Comparison of ENCODE assay signal across 17 mouse cellular contexts in genomic region chr9:78104973-78105372, GRCm38 (mm10). TPM values are rescaled to one million over a fixed set of nuclear protein-coding genes. Genes with fewer than 3 reads are reported as not detected.
A peak's percentile ranks its signal among the peaks of the same experiment; 100 is the strongest.
DNase-seq lines count a peak whose midpoint lies in the region; ATAC-seq and TF ChIP-seq lines count a peak whose summit lies in the region.
"Had no signal": no experiment of that assay in that cellular context is flagged by ENCODE, and none has a peak within 500 bp of the region (broad histone marks: within the 10 kb centered on the region; RNA-seq: fewer than 3 reads in every experiment).

No protein-coding gene starts in this region.

- DNase-seq in lung, embryonic 14.5 days, result no peak
- DNase-seq in lung, postnatal 10 days, result no peak
- peak; percentile 47 to 62 for DNase-seq in adrenal gland, postnatal 36 days
- DNase-seq in liver, result peak; percentile 60
- DNase-seq in embryo, embryonic 11 days, result no peak
- no peak for DNase-seq in urinary bladder, adult 2 months (ENCODE audit: low spot score)
- DNase-seq: cerebellum, adult 11 months; forebrain, postnatal 0 days; thymus, adult 2 months had no signal

- peaks cover 32% of the 10 kb centered on the region for H3K36me3 ChIP-seq in lung, embryonic 14.5 days (ENCODE audit: insufficient read depth)

- TF ChIP-seq CTCF in lung, embryonic 14.5 days (IDR thresholded peaks at IDR 0.05; ENCODE audit: low read depth), result no peak

- H3K27ac ChIP-seq in lung, embryonic 14.5 days (ENCODE audit: low read depth), result no peak overlapping the region
- H3K27ac ChIP-seq: hindbrain, embryonic 13.5 days had no signal

- 0 out of 2 replicates have a peak, but pooled peaks cover 5% of the 10 kb centered on the region for H3K4me1 ChIP-seq in lung, embryonic 14.5 days (ENCODE audit: insufficient read depth)

- no peak overlapping the region for H3K9ac ChIP-seq in lung, embryonic 14.5 days
- H3K9ac ChIP-seq: forebrain, postnatal 0 days; hindbrain, embryonic 13.5 days had no signal

- WGBS in lung, embryonic 14.5 days, result 79% methylated on average over 6 of the region's 6 CpGs

- H3K27me3 ChIP-seq in lung, embryonic 14.5 days (ENCODE audit: insufficient read depth, low read length), result no peaks in the 10 kb centered on the region
- H3K27me3 ChIP-seq: hindbrain, embryonic 13.5 days had no signal

- H3K4me3 ChIP-seq in lung, embryonic 14.5 days (ENCODE audit: low read depth, low read length), result no peak overlapping the region
- H3K4me3 ChIP-seq: hindbrain, embryonic 13.5 days had no signal

- H3K4me2 ChIP-seq in lung, embryonic 14.5 days, result peak overlapping the region; percentile 3; the same call in 1 of the 2 replicates
- H3K4me2 ChIP-seq: hindbrain, embryonic 13.5 days had no signal

- ATAC-seq in lung, embryonic 14.5 days (ENCODE audit: insufficient read depth), result no peak
- ATAC-seq in megakaryocyte-erythroid progenitor cell, adult 5-6 weeks (replicated peaks; ENCODE audit: low FRiP score, low TSS enrichment, poor library complexity, severe bottlenecking), result peak; percentile 36; the same call in 1 of the 2 replicates
- ATAC-seq: forebrain, postnatal 0 days had no signal

- no peaks in the 10 kb centered on the region for H3K9me3 ChIP-seq in lung, embryonic 14.5 days (ENCODE audit: low read depth, low read length)
- H3K9me3 ChIP-seq: hindbrain, embryonic 13.5 days had no signal

RNA-seq across cellular contexts. Expression of gene Fbxo9, which starts 3.9 kb away (rescaled TPM):
- 40.5 and 41.8 TPM in 2 replicates for polyA plus RNA-seq in lung, embryonic 14.5 days (2014; fragmentation: Nextera tagmentation; extraction: Ambion mirVana)
- 100 to 1,000 TPM in 1 of 2 experiments, 10 to 100 TPM in 1; 77.1 to 101 TPM for total RNA-seq in adrenal gland, postnatal 36 days (2021)
- 72.9 and 109 TPM in 2 replicates for total RNA-seq in megakaryocyte-erythroid progenitor cell, adult 5-6 weeks (2014; fragmentation: Nextera tagmentation)
- total RNA-seq in megakaryocyte-erythroid progenitor cell, adult 5-6 weeks (2017), result 69.2 and 112 TPM in 2 replicates
- polyA plus RNA-seq in urinary bladder, adult 2 months (2012; rRNA removed), result 80.0 and 81.1 TPM in 2 replicates

RNA-seq across cellular contexts. Expression of gene Ick, which starts 4.0 kb away (rescaled TPM):
- 22.9 and 23.2 TPM in 2 replicates for polyA plus RNA-seq in lung, embryonic 14.5 days (2014; fragmentation: Nextera tagmentation; extraction: Ambion mirVana)
- total RNA-seq in adrenal gland, postnatal 36 days (2021), result 10 to 100 TPM; 17.5 to 20.4 TPM
- 18.1 and 22.3 TPM in 2 replicates for total RNA-seq in megakaryocyte-erythroid progenitor cell, adult 5-6 weeks (2014; fragmentation: Nextera tagmentation)
- total RNA-seq in megakaryocyte-erythroid progenitor cell, adult 5-6 weeks (2017), result 15.4 and 17.1 TPM in 2 replicates
- polyA plus RNA-seq in urinary bladder, adult 2 months (2012; rRNA removed), result 18.2 and 20.5 TPM in 2 replicates

RNA-seq across cellular contexts. Expression of gene Gcm1, which starts 53.2 kb away (rescaled TPM):
- polyA plus RNA-seq in lung, embryonic 14.5 days (2014; fragmentation: Nextera tagmentation; extraction: Ambion mirVana), result 0.38 and 0.47 TPM in 2 replicates
- total RNA-seq in adrenal gland, postnatal 36 days (2021), result not detected
- total RNA-seq in megakaryocyte-erythroid progenitor cell, adult 5-6 weeks (2014; fragmentation: Nextera tagmentation), result not detected in 2 replicates
- total RNA-seq in megakaryocyte-erythroid progenitor cell, adult 5-6 weeks (2017), result not detected in 2 replicates
- polyA plus RNA-seq in urinary bladder, adult 2 months (2012; rRNA removed), result not detected in 2 replicates
- total RNA-seq: forebrain, postnatal 0 days; heart, adult 18-20 months; layer of hippocampus, postnatal 25 days; midbrain, postnatal 0 days; neutrophil, adult 5-6 weeks had no signal
- polyA plus RNA-seq: embryonic facial prominence, embryonic 11.5 days; forebrain, postnatal 0 days; hindbrain, embryonic 13.5 days; midbrain, postnatal 0 days; spleen, adult 2 months had no signal

Comparison
In these comparisons a context has a peak if more than half of its experiments do, and no peak if none do; other contexts are left out.
1. DNase-seq: peak in adrenal gland, postnatal 36 days (2 of 2) and liver (single experiment); none in lung, embryonic 14.5 days (single experiment), lung, postnatal 10 days (single experiment), embryo, embryonic 11 days (single experiment) and urinary bladder, adult 2 months (single experiment).